Mouse (Mus musculus): ENCODE measurements around the gene Slc30a10.

The Slc30a10 gene

GRCm38 (mm10) chr1:185517566-185517965, 62.9 kb downstream of the Slc30a10 start:
- in situ Hi-C loops (cut with MboI), result no loop called here

Data from mature B cell (primary cell).